Mouse (Mus musculus) liver, adult 2 months (tissue): ENCODE measurements around the gene Mymx.

Experiments
- CTCF ChIP-seq: fragments of 200-500 bp; IDR thresholded peaks from 2 replicates; pipeline ENCODE4 v1.5.1; 2011; ENCODE audit warnings: low read depth, low read length, control low read depth
- POLR2A ChIP-seq: fragments of 200-500 bp; IDR thresholded peaks from 2 replicates; pipeline ENCODE4 v1.6.1; 2011; ENCODE audit warnings: low read length, control low read depth; ENCODE audit not compliant: insufficient read depth; ENCODE audit errors: extremely low read depth

DNA sequence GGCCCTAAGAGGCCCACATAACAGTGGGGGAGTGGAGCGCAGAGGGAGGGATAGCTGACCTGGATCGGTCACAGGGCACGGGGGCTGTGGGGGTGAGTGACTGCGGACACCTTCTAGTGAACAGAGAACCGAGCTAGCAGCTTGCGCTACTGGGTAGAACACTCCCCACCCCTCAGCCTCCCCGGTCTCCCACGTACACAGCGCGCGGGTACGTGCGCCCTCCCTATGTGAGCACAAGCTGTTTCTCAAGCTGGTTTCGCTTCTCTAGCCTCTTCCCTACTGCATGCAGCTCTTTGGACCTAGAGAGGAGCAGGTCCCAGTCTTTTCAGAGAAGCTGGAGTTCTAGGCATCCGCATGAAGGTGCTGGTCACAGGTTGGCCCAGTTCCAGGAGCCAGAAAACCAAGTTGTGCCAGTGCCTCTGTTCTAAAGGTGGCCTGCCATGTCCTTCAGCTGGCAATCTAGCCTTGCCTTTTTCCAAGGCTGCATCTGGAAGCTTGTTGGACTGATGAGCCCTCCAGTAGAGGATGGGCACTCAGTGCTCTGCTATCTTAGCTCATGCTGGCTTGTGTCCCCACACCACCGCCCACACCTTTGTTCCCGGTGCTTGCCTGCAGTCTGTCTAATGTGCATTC is 27.7 kb downstream of the Mymx start:
- TF ChIP-seq CTCF: no peak
- 0 out of 2 replicates have a peak, but pooled peaks have one; percentile 12 for TF ChIP-seq POLR2A
